Comparison of ENCODE assay signal across 9 mouse cellular contexts in genomic region chr3:81995988-81996387, GRCm38 (mm10). TPM values are rescaled to one million over a fixed set of nuclear protein-coding genes. Genes with fewer than 3 reads are reported as not detected.
DNase-seq lines count a peak whose midpoint lies in the region; ATAC-seq and TF ChIP-seq lines count a peak whose summit lies in the region.
"Had no signal": no experiment of that assay in that cellular context is flagged by ENCODE, and none has a peak within 500 bp of the region (broad histone marks: within the 10 kb centered on the region; RNA-seq: fewer than 3 reads in every experiment).

No protein-coding gene starts in this region.

- TF ChIP-seq EP300 in stomach, postnatal 0 days (optimal IDR thresholded peaks at IDR 0.05), result no peak

- no peak overlapping the region for H3K4me2 ChIP-seq in stomach, postnatal 0 days (replicated peaks; ENCODE audit: low read depth)

- ATAC-seq in stomach, postnatal 0 days (ENCODE audit: low FRiP score, low TSS enrichment), result no peak

- WGBS in stomach, postnatal 0 days, result 2% methylated on average over 1 of the region's 1 CpGs

- TF ChIP-seq CTCF in layer of hippocampus, adult 2 months (conservative IDR thresholded peaks at IDR 0.05), result peak; percentile 87
- peak; percentile 87 for TF ChIP-seq CTCF in stomach, postnatal 0 days (IDR thresholded peaks at IDR 0.05; ENCODE audit: low read depth)

- peak; percentile 40 to 56 for DNase-seq in layer of hippocampus, adult 2 months (ENCODE audit: low spot score in 2 of 2)
- no peak for DNase-seq in layer of hippocampus, postnatal 25 days (ENCODE audit: extremely low spot score in 1 of 2, low spot score in 1 of 2)
- DNase-seq in CD4-positive, CD25-positive, alpha-beta regulatory T cell, adult 2 months (ENCODE audit: low read depth, low spot score), result peak; percentile 55
- DNase-seq in Muller cell, postnatal 12 days (ENCODE audit: inconsistent ontology term), result peak; percentile 30
- DNase-seq in embryo, embryonic 11 days, result peak; percentile 61
- peak; percentile 47 to 62 for DNase-seq in left cerebral cortex, postnatal 14 days (ENCODE audit: low spot score in 2 of 2)
- DNase-seq in stomach, postnatal 0 days (ENCODE audit: low spot score), result no peak

- H3K27ac ChIP-seq in layer of hippocampus, adult 2 months, result no peak overlapping the region
- H3K27ac ChIP-seq in stomach, postnatal 0 days (replicated peaks), result no peak overlapping the region

- H3K9ac ChIP-seq in stomach, postnatal 0 days (ENCODE audit: low read length), result no peak overlapping the region

- H3K4me3 ChIP-seq in layer of hippocampus, adult 2 months, result no peak overlapping the region
- H3K4me3 ChIP-seq in stomach, postnatal 0 days (ENCODE audit: low read depth, low read length), result no peak overlapping the region

- no peaks in the 10 kb centered on the region for H3K36me3 ChIP-seq in stomach, postnatal 0 days (ENCODE audit: control insufficient read depth, insufficient read depth, low read length)

- no peaks in the 10 kb centered on the region for H3K9me3 ChIP-seq in stomach, postnatal 0 days (ENCODE audit: control insufficient read depth, low read length)

- intact Hi-C loops in left cerebral cortex, postnatal 14 days (cut with DNase I), result loop anchor here (2.0 to 5.0 kb wide), 2 partner anchors 33 to 336 kb away; no protein-coding TSS in a partner anchor

- H3K4me1 ChIP-seq in stomach, postnatal 0 days (replicated peaks; ENCODE audit: control insufficient read depth, insufficient read depth), result no peaks in the 10 kb centered on the region

- H3K27me3 ChIP-seq in stomach, postnatal 0 days (ENCODE audit: control insufficient read depth, insufficient read depth, low read length), result no peaks in the 10 kb centered on the region

RNA-seq across cellular contexts. Expression of gene Asic5, which starts 13.9 kb away (rescaled TPM):
- not detected for total RNA-seq in layer of hippocampus, adult 2 months (2021)
- not detected for total RNA-seq in layer of hippocampus, postnatal 25 days (2021)
- total RNA-seq in left cerebral cortex, postnatal 14 days (2021), result not detected
- 0.70 and 1.5 TPM in 2 replicates for polyA plus RNA-seq in stomach, postnatal 0 days (2015; fragmentation: Nextera tagmentation; extraction: Ambion mirVana)
- polyA plus RNA-seq: frontal cortex, adult 2 months; lung, embryonic 16.5 days had no signal

RNA-seq across cellular contexts. Expression of gene Tdo2, which starts 20.0 kb away (rescaled TPM):
- total RNA-seq in layer of hippocampus, adult 2 months (2021), result 10 to 100 TPM; 15.9 to 16.1 TPM
- total RNA-seq in layer of hippocampus, postnatal 25 days (2021), result 10 to 100 TPM; 16.3 to 19.4 TPM
- total RNA-seq in left cerebral cortex, postnatal 14 days (2021), result 1 to 10 TPM; 1.6 to 1.7 TPM
- 2.8 and 3.6 TPM in 2 replicates for polyA plus RNA-seq in stomach, postnatal 0 days (2015; fragmentation: Nextera tagmentation; extraction: Ambion mirVana)

Comparison
In these comparisons a context has a peak if more than half of its experiments do, and no peak if none do; other contexts are left out.
1. DNase-seq: peak in layer of hippocampus, adult 2 months (2 of 2), CD4-positive, CD25-positive, alpha-beta regulatory T cell, adult 2 months (single experiment), Muller cell, postnatal 12 days (single experiment), embryo, embryonic 11 days (single experiment) and left cerebral cortex, postnatal 14 days (2 of 2); none in layer of hippocampus, postnatal 25 days (0 of 2) and stomach, postnatal 0 days (single experiment).
2. RNA of gene Tdo2, which starts 20.0 kb away (total RNA-seq): 16.3 to 19.4 TPM in layer of hippocampus, postnatal 25 days and 15.9 to 16.1 TPM in layer of hippocampus, adult 2 months; 1.6 to 1.7 TPM in left cerebral cortex, postnatal 14 days; every median in the first group is over 4 times any median in the second.